Mouse (Mus musculus) retina, adult 2 months (tissue): ENCODE results near the gene Elp4.

Experiments
- DNase-seq: peaks from one replicate; pipeline ENCODE4 v3.0.0-alpha.2; 2012; ENCODE audit warnings: low read depth, low spot score

Elp4 gene

GRCm38 (mm10) chr2:105715409-105716115, 188.8 kb downstream of the Elp4 start:
- DNase-seq, result no peak

- no peak for DNase-seq
Measured at GRCm38 (mm10) chr2:105710511-105710910, 193.9 kb downstream of the Elp4 start.

GRCm38 (mm10) chr2:105709126-105709525, 195.2 kb downstream of the Elp4 start:
- no peak for DNase-seq

- DNase-seq, result no peak
Measured at GRCm38 (mm10) chr2:105705320-105705719, 199.0 kb downstream of the Elp4 start.

GRCm38 (mm10) chr2:105702586-105702985, 201.8 kb downstream of the Elp4 start:
- DNase-seq, result no peak

GRCm38 (mm10) chr2:105701781-105702180, 202.6 kb downstream of the Elp4 start:
- DNase-seq, result no peak

GRCm38 (mm10) chr2:105698631-105699030, 205.7 kb downstream of the Elp4 start:
- DNase-seq, result no peak

- no peak for DNase-seq
Measured at GRCm38 (mm10) chr2:105697741-105698140, 206.6 kb downstream of the Elp4 start.

GRCm38 (mm10) chr2:105691296-105691695, 213.1 kb downstream of the Elp4 start:
- DNase-seq, result no peak

GRCm38 (mm10) chr2:105689771-105690639, 214.4 kb downstream of the Elp4 start:
- no peak for DNase-seq

- DNase-seq, result no peak
Measured at GRCm38 (mm10) chr2:105689304-105689770, 215.0 kb downstream of the Elp4 start.

- no peak for DNase-seq
Measured at GRCm38 (mm10) chr2:105688436-105689303, 215.7 kb downstream of the Elp4 start.

- no peak for DNase-seq
Measured at GRCm38 (mm10) chr2:105688011-105688410, 216.4 kb downstream of the Elp4 start.

- DNase-seq, result no peak
Measured at GRCm38 (mm10) chr2:105687317-105687991, 216.9 kb downstream of the Elp4 start.

GRCm38 (mm10) chr2:105686363-105687316, 217.7 kb downstream of the Elp4 start:
- no peak for DNase-seq

- DNase-seq, result no peak
Measured at GRCm38 (mm10) chr2:105685651-105686050, 218.7 kb downstream of the Elp4 start.

GRCm38 (mm10) chr2:105684991-105685650, 219.2 kb downstream of the Elp4 start:
- DNase-seq, result no peak

- no peak for DNase-seq
Measured at GRCm38 (mm10) chr2:105683771-105684410, 220.5 kb downstream of the Elp4 start.
